Mouse (Mus musculus) urinary bladder, postnatal 10 days (tissue): Measurements from ENCODE around the gene BC051019.

Experiments
- DNase-seq: peaks from one replicate; pipeline ENCODE4 v3.0.0; 2022; ENCODE audit warnings: low spot score

BC051019 gene

DNA sequence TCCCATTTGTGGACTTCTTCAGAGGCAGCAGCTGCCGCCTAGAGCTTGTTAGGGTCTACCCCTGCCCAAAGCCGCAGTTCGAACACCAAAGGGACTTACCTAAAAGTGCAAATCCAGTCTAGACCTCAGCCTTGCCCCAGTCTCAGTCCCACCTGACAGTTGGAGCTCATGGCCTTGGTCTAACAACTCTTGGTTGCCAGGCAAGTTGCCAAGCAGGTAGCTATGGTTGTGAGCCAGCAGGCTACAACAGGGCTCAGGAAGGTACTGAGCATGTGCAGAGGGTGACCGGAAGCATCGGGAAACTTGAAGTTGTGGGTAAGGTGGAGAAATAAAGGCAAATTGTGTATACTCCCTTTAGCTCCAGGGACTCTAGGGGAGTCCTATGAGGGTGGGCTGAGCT, at the start of gene BC051019:
TSS of gene BC051019 (minus strand) at position 154 of the 400 bp plus-strand sequence.
- DNase-seq, result no peak

- no peak for DNase-seq
Measured at GRCm38 (mm10) chr7:109772251-109772650, 48.6 kb upstream of the BC051019 start.

DNA sequence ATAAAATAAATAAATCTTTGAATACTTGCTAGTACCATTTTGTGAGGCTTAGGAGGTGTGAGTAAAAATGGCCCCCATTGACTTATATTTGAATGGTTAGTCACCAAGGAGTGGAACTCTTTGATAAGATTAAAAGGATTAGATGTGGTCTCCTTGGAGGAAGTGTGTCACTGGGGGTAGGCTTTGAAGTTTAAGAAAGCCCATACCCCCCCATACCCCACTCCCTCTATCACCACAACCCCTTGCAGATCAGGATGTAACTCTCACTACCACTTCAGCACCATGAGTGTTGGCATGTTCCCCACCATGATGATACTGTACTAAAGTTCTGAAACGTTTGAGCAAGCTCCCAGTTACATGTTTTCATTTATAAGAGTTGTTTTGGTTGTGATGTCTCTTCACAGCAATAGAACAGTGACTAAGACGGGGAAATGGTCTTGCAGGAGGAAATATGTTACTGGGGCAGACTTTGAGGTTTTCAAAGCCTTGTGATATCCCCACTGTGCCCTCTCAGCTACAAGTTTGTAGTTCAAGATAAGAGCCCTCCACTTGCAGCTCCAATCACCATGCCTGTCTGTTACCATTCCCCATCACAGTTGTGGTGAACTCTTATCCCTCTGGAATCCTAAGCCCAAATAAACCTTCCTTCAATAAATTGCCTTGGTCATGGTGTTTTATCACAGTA, 45.2 kb upstream of the BC051019 start:
- no peak for DNase-seq

- DNase-seq, result no peak
Measured at GRCm38 (mm10) chr7:109767575-109768350, 44.1 kb upstream of the BC051019 start.

- DNase-seq, result no peak
Measured at GRCm38 (mm10) chr7:109764009-109764408, 40.4 kb upstream of the BC051019 start.

- no peak for DNase-seq
Measured at GRCm38 (mm10) chr7:109756291-109756690, 32.6 kb upstream of the BC051019 start.

DNA sequence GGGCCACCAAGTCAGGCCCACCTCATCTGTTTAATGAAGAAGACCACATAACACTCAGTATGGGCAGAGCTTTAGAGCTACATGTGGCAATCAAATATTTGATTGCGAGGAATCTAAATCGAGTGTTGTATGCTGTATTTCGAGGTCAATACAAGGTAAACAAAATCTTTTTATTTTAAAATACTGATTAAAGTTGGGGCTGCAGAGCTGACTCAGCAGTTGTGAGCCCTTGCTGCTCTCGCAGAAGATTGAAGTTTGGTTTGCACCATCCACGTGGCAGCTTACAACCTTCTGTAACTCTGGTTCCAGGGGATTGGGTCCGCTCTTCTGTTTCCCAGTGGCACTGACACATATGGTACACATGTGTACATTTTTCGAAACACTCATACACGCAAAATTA, 30.4 kb upstream of the BC051019 start:
- no peak for DNase-seq

GRCm38 (mm10) chr7:109752008-109752925, 28.6 kb upstream of the BC051019 start, which contains the start of gene Tmem9b:
Gene Tmem9b (minus strand): TSS chr7:109752875.
- peak; percentile 38 for DNase-seq

DNA sequence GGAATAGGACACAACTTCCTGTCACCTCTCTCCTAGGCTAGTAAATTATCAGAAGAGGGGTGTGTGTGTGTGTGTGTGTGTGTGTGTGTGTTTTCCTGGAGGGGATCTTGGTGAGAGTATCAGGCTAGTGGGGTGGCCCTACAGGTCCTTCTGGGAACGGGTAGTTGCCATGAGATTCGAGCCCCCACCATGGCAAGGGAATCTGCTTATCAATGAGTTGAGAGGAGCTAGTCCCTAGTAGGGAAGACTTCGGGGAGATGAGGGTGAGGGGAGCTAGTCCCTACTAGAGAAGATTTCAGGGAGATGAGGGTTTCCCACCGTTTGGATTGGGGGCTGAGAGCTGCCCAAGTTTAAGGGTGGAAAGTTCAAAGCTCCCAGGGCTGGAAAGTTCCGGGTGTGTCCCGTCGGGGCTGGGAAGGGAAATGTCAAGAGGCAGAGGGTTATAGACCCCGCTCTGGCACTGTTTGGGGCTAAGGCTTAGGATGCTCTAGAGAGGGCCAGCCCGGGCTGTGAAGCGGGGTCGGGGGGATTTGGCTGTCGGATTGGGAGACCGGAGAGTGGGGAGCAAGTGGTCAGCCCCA, 27.9 kb upstream of the BC051019 start:
- no peak for DNase-seq

DNA sequence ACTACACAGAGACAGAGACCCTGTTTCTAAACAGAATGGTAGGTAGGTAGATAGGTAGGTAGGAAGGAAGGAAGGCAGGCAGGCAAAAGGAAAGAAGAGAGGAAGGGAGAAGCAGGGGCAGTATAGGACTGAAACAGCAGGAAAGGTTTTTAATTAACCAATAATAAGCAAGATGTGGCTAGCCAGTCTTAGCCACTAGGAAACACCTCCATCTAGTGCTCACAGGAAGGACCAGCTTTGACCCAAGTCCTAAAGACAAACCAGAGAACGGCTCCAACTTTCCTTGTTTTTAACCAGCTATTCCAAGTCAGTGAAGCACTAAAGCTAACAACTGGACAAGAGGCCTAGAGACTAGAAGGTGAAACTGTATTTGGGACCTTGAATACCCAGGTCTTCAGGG, 24.1 kb upstream of the BC051019 start:
- DNase-seq, result no peak

DNA sequence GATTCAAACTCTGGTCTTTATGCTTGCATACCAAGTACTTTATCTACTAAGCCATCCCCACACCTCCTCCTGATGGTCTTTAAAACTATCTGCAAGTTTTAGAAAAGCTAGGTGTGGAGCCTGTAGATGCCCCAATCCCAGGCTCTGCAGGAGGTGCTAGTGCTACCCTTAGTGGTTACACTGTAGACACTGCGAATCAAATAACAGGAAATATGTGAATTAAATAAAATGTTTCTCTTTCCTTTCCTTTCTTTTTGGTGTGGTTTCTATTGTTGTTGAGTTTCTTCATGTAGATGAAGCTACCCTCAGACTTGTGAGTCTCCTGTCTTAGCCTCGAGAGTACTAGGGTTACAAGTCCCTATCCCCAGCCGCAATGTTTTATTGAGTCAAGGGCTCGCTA, 18.1 kb upstream of the BC051019 start:
- no peak for DNase-seq

DNA sequence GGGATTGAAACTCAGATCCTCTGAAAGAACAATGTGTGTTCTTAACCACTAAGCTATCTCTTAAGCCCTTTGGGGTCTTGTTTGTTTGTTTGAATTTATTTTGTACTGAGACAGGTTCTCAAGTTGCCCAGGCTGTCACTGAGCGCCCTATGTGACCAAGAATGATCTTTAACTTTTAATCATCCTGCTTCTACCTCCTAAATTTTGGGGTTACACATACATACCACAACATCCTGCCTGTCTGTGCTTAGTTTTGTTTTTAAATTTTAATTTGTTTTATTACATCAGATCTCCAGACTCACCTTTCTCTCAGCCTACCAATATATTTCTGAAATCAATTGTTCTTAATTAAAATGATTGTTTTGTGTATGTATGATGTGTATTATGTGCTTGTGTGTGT, 17.4 kb upstream of the BC051019 start:
- DNase-seq, result no peak

DNA sequence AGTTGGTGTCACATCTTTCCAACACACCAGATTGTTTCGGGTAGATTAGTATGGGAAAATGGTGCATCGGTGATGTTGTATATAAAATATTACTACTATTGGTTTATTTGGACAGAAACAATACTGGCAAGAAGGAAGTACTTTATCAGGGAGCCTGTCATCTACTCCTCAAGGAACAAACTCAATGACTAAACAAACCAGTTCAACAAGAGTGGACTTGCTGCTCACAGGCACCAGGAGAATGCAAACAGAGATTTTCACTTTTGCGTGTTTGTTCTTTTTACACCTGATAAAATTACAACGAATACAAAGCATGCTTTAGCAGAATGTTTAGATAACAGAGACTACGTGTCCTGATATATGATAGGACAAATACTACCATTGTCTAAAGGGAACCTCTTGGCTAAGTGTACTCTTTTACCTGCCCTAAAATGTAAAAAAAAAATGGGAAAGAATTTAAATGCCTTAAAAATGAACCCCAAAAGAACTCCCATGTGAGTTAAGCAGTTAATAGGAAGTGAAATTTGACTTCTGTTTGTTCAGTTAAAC, 16.2 kb upstream of the BC051019 start:
- no peak for DNase-seq

- no peak for DNase-seq
Measured at GRCm38 (mm10) chr7:109734806-109735205, 11.2 kb upstream of the BC051019 start.

- no peak for DNase-seq
Measured at GRCm38 (mm10) chr7:109731626-109732025, 8.0 kb upstream of the BC051019 start, which contains the start of gene Ascl3. Gene Ascl3 (minus strand): TSS chr7:109731726.

DNA sequence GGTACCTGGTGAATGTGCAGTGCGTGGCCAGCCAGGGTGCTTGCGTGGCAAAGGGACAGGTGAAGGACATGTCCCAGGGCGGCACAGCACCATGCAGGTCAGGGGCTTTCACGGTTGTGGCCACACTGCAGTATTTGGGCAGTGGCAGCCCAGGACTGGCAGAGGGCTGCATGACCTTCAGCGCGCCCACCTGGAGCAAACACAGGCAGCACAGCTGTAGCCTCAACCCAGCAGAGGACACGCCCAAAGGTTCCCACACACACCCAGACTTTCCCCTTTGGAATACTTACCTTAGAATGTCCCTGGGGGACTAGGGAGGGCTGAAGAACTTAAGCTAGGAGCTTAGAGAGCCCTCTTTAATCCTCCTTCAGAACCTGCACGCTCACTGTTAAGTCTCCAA, 536 bp downstream of the BC051019 start:
- DNase-seq, result no peak

DNA sequence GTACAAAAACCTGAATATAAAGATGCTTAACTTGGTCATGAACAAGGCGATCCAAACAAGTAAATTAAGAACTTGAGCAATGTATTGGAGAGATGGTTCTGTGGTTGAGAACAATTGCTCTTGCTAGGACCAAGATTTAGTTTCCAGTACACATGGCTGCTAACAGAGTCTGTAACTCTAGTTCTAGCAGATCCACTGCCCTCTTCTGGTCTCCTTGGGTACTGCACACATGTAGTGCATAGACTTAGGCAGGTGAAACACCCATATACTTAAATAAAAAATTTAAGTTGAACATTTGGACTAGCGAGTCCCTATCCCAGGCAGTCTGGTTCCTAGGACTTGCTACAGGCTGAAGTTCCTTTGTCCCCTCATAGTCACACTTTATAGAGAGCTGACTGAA, 1.0 kb downstream of the BC051019 start:
- DNase-seq, result no peak

- no peak for DNase-seq
Measured at GRCm38 (mm10) chr7:109719286-109719685, 4.4 kb downstream of the BC051019 start.

GRCm38 (mm10) chr7:109713434-109713982, 10.1 kb downstream of the BC051019 start:
- no peak for DNase-seq

DNA sequence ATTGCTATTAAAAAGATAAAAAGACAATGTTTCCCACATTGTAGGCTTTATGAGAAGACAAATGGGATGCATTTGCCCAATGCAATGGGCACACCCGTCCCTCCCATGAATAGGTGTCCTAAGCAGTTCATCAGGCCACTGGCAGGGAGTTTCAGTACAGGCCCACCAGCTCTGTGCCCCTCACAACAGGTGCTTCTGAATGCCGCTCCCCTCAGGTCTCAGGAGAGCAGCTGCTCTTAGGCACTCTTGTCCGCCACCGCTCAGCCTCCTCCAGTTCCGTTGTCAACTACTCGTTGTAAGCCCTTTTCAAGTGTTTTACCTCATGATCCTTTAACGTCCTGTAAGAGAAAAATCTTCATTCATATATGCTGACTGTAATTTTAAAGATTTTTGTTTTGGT, 11.5 kb downstream of the BC051019 start:
- DNase-seq, result no peak

DNA sequence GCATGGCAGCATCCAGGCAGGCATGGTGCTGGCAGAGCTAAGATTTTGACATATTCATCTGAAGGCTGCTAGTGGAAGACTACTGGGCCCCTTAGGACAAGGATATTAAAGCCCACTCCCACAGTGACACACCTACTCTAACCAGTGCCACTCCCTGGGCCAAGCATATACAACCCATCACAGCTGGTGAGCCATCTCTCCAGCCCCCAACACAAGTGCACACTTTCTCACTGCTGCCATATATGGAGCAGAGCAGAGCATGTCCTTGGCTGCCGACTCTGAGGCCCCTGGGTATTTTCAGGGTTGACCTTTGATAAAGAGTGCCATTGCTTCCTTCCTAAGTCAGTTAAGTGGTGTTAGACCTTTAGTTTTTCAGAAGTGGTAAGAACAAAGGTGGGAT, 13.6 kb downstream of the BC051019 start:
- no peak for DNase-seq
